Mouse (Mus musculus) adrenal gland, postnatal 10 days (tissue): Measurements from ENCODE around the gene Snapin. TPM values are rescaled to one million over a fixed set of nuclear protein-coding genes. Genes with fewer than 3 reads are reported as not detected.
A peak's percentile ranks its signal among the peaks of the same experiment; 100 is the strongest.

Experiments
- DNase-seq: peaks from one replicate; pipeline ENCODE4 v3.0.0; 2021; ENCODE audit warnings: mixed read lengths
- long read RNA-seq, 2 experiments: library from polyadenylated mRNA; stranded (forward); transcript quantifications; one replicate each; pipeline ENCODE4 v2.0.0; 2021
- total RNA-seq, 2 experiments: library from RNA; stranded (reverse); gene quantifications; 2 replicates each; pipeline ENCODE4 v1.2.3; 2021

Snapin gene
- total RNA-seq = 10 to 100 TPM; 46.6 to 59.3 TPM
- long read RNA-seq, experiment 1, transcript Snapin-201 (3 exons, 958 nt) = minor isoform, 5 of 60 reads
- long read RNA-seq, experiment 1, transcript Snapin-203 (4 exons, 1,928 nt) = major isoform, 40 of 60 reads
- long read RNA-seq, experiment 1, partial matches to known transcripts = 0 of 60 reads
- long read RNA-seq, experiment 1, other reads (novel, unspliced or antisense) = 10 of 60 reads
- long read RNA-seq, experiment 2, transcript Snapin-201 (3 exons, 958 nt) = minor isoform, 6 of 67 reads
- long read RNA-seq, experiment 2, transcript Snapin-203 (4 exons, 1,928 nt) = major isoform, 43 of 67 reads
- long read RNA-seq, experiment 2, transcript Snapin-202 (2 exons, 1,843 nt) = minor isoform, 7 of 67 reads
- long read RNA-seq, experiment 2, partial matches to known transcripts = 0 of 67 reads
- long read RNA-seq, experiment 2, other reads (novel, unspliced or antisense) = 6 of 67 reads

- DNase-seq = peak; percentile 96
These were observed at the start of gene Snapin for GRCm38 (mm10) chr3:90490696-90491256. Snapin (minus strand) TSS chr3:90491033.

GRCm38 (mm10) chr3:90537905-90538296 is 47.1 kb upstream of the Snapin start:
- DNase-seq = no peak

- DNase-seq = peak; percentile 84
These were observed 46.5 kb upstream of the Snapin start, which contains the start of gene S100a16 for GRCm38 (mm10) chr3:90537141-90537904. S100a16 (plus strand) TSS chr3:90537254.

GRCm38 (mm10) chr3:90535446-90535845 is 44.6 kb upstream of the Snapin start:
- DNase-seq = no peak

GRCm38 (mm10) chr3:90531713-90532112 is 40.9 kb upstream of the Snapin start:
- no peak for DNase-seq

- DNase-seq = no peak
These were observed 36.5 kb upstream of the Snapin start for GRCm38 (mm10) chr3:90527291-90527873.

GRCm38 (mm10) chr3:90526580-90526979 is 35.7 kb upstream of the Snapin start, which contains the start of gene S100a14:
S100a14 (plus strand) TSS chr3:90526856.
- DNase-seq = no peak

- DNase-seq = no peak
These were observed 35.2 kb upstream of the Snapin start for GRCm38 (mm10) chr3:90526076-90526475.

- peak; percentile 60 for DNase-seq
These were observed 34.6 kb upstream of the Snapin start for GRCm38 (mm10) chr3:90525421-90525820.

GRCm38 (mm10) chr3:90517711-90518110 is 26.9 kb upstream of the Snapin start:
- no peak for DNase-seq

GRCm38 (mm10) chr3:90515789-90516188 is 25.0 kb upstream of the Snapin start:
- no peak for DNase-seq

- DNase-seq = peak; percentile 63
These were observed 24.4 kb upstream of the Snapin start for GRCm38 (mm10) chr3:90515242-90515641.

- DNase-seq = peak; percentile 85
These were observed 23.9 kb upstream of the Snapin start for GRCm38 (mm10) chr3:90514691-90515090.

- DNase-seq = peak; percentile 87
These were observed 23.2 kb upstream of the Snapin start, which contains the start of the genes S100a1 and S100a13 for GRCm38 (mm10) chr3:90513796-90514590. S100a1 (minus strand) TSS chr3:90514392. S100a13 (plus strand) TSS chr3:90514435.

GRCm38 (mm10) chr3:90512948-90513642 is 22.3 kb upstream of the Snapin start:
- DNase-seq = no peak

GRCm38 (mm10) chr3:90512276-90512675 is 21.4 kb upstream of the Snapin start:
- no peak for DNase-seq

- no peak for DNase-seq
These were observed 18.9 kb upstream of the Snapin start for GRCm38 (mm10) chr3:90509747-90510123.

- DNase-seq = peak; percentile 100
These were observed 18.3 kb upstream of the Snapin start, which contains the start of gene Chtop for GRCm38 (mm10) chr3:90508950-90509746. Chtop (minus strand) TSS chr3:90509498.

GRCm38 (mm10) chr3:90508287-90508949 is 17.6 kb upstream of the Snapin start:
- DNase-seq = no peak
